Mouse (Mus musculus) testis, adult 2 months (tissue): ENCODE measurements around the gene Ercc6l2.

Source experiments
- CTCF ChIP-seq: fragments of 200-500 bp; IDR thresholded peaks from 2 replicates; pipeline ENCODE4 v1.5.1; 2012; ENCODE audit warnings: low read depth, mild to moderate bottlenecking, inconsistent platforms, low read length, moderate library complexity; ENCODE audit not compliant: control insufficient read depth, insufficient read depth, insufficient replicate concordance
- POLR2A ChIP-seq: fragments of 200-500 bp; IDR thresholded peaks from 2 replicates; pipeline ENCODE4 v1.6.1; 2012; ENCODE audit warnings: low read depth, mild to moderate bottlenecking, inconsistent platforms, low read length, moderate library complexity; ENCODE audit not compliant: control insufficient read depth

- no peak for TF ChIP-seq POLR2A
- TF ChIP-seq CTCF = no peak
Measured at GRCm38 (mm10) chr13:63879864-63880141, 64.8 kb downstream of the Ercc6l2 start.
